Mouse (Mus musculus) ES-Bruce4 (cell line): ENCODE measurements around the gene P2rx7.

Experiments used
- CTCF ChIP-seq: IDR thresholded peaks from one replicate; pipeline ENCODE4 v1.8.1; 2011; ENCODE audit warnings: low read depth, low read length
- POLR2A ChIP-seq: IDR thresholded peaks from one replicate; pipeline ENCODE4 v1.8.1; 2011; ENCODE audit warnings: low read length; ENCODE audit not compliant: insufficient read depth

DNA sequence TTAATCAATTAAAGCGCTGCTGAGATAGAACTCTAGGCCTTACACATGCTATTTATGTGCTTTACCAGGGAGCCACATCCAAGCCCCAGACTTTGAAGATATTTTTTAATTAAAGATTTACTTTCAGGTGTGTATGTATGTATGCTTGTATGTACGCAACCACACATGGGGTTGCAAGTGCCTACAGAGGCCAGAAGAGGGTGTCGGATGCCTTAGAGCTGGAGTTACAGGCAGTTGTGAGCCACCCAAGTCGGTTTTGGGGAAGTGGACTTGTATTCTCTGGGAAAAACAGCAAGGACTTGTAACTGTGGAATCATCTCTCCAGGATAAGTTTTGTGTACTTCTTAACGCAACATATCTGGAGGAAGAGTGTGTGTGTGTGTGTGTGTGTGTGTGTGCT is 3.7 kb upstream of the P2rx7 start:
- TF ChIP-seq CTCF (peak; percentile 16), POLR2A (no peak)
